Comparison of ENCODE assay signal across 19 mouse cellular contexts in genomic region chr8:77453836-77454235, GRCm38 (mm10).
A peak's percentile ranks its signal among the peaks of the same experiment; 100 is the strongest.
DNase-seq lines count a peak whose midpoint lies in the region; ATAC-seq and TF ChIP-seq lines count a peak whose summit lies in the region.
"Had no signal": no experiment of that assay in that cellular context is flagged by ENCODE, and none has a peak within 500 bp of the region (broad histone marks: within the 10 kb centered on the region; RNA-seq: fewer than 3 reads in every experiment).

No protein-coding gene starts in this region.

- no peak overlapping the region for H3K4me2 ChIP-seq in heart, embryonic 13.5 days
- H3K4me2 ChIP-seq in heart, embryonic 12.5 days, result no peak overlapping the region
- no peak overlapping the region for H3K4me2 ChIP-seq in limb, embryonic 15.5 days
- H3K4me2 ChIP-seq: embryonic facial prominence, embryonic 15.5 days; hindbrain, embryonic 15.5 days had no signal

- peak; percentile 62 for DNase-seq in gastrocnemius, adult 2 months
- DNase-seq in gastrocnemius, adult 8-10 months (ENCODE audit: low spot score in 2 of 2), result no peak
- DNase-seq in limb, embryonic 10.5 days (ENCODE audit: low spot score), result no peak
- no peak for DNase-seq in cerebellum, postnatal 36 days
- DNase-seq: adrenal gland, postnatal 10 days; cerebellum, adult 11-12 months; cerebellum, adult 9-10 months; cerebellum, postnatal 25 days; kidney, adult 11 months; kidney, adult 9 months had no signal

- no peak for ATAC-seq in heart, embryonic 13.5 days (ENCODE audit: extremely low read depth, insufficient number of reproducible peaks, low FRiP score, low TSS enrichment)
- no peak for ATAC-seq in heart, embryonic 12.5 days (ENCODE audit: insufficient number of reproducible peaks, low FRiP score)
- ATAC-seq in limb, embryonic 15.5 days (ENCODE audit: insufficient number of reproducible peaks, low FRiP score, low TSS enrichment, low read depth), result 0 out of 2 replicates have a peak, but pooled peaks have one; percentile 30
- ATAC-seq: forebrain, embryonic 14.5 days had no signal

- TF ChIP-seq CTCF in gastrocnemius, adult 2 months (IDR thresholded peaks at IDR 0.05), result no peak

- WGBS in heart, embryonic 13.5 days, result 82% methylated on average over 9 of the region's 9 CpGs
- WGBS in heart, embryonic 12.5 days, result 80% methylated on average over 9 of the region's 9 CpGs
- WGBS in limb, embryonic 15.5 days, result 92% methylated on average over 9 of the region's 9 CpGs
- 92% methylated on average over 9 of the region's 9 CpGs for WGBS in limb, embryonic 10.5 days

- H3K27me3 ChIP-seq in heart, embryonic 13.5 days (replicated peaks), result no peaks in the 10 kb centered on the region
- H3K27me3 ChIP-seq in heart, embryonic 12.5 days (replicated peaks), result no peaks in the 10 kb centered on the region
- H3K27me3 ChIP-seq in limb, embryonic 15.5 days, result no peaks in the 10 kb centered on the region
- H3K27me3 ChIP-seq in limb, embryonic 10.5 days (ENCODE audit: low read depth, poor library complexity, severe bottlenecking), result no peaks in the 10 kb centered on the region
- H3K27me3 ChIP-seq: embryonic facial prominence, embryonic 15.5 days; hindbrain, embryonic 15.5 days had no signal

- H3K36me3 ChIP-seq in heart, embryonic 13.5 days, result peaks cover 34% of the 10 kb centered on the region
- peaks cover 32% of the 10 kb centered on the region for H3K36me3 ChIP-seq in heart, embryonic 12.5 days
- H3K36me3 ChIP-seq in limb, embryonic 15.5 days, result peaks cover 20% of the 10 kb centered on the region
- peaks cover 36% of the 10 kb centered on the region for H3K36me3 ChIP-seq in limb, embryonic 10.5 days

- H3K27ac ChIP-seq in gastrocnemius, adult 2 months, result peak overlapping the region; percentile 84
- 0 out of 2 replicates have a peak overlapping the region, but pooled peaks have one; percentile 32 for H3K27ac ChIP-seq in heart, embryonic 13.5 days (replicated peaks)
- no peak overlapping the region for H3K27ac ChIP-seq in heart, embryonic 12.5 days (ENCODE audit: poor library complexity, severe bottlenecking)
- no peak overlapping the region for H3K27ac ChIP-seq in limb, embryonic 15.5 days
- no peak overlapping the region for H3K27ac ChIP-seq in limb, embryonic 10.5 days
- H3K27ac ChIP-seq: embryonic facial prominence, embryonic 15.5 days; forebrain, embryonic 10.5 days; hindbrain, embryonic 15.5 days; kidney, postnatal 0 days had no signal

- H3K4me3 ChIP-seq in gastrocnemius, adult 2 months, result no peak overlapping the region
- H3K4me3 ChIP-seq in heart, embryonic 13.5 days, result no peak overlapping the region
- no peak overlapping the region for H3K4me3 ChIP-seq in heart, embryonic 12.5 days
- no peak overlapping the region for H3K4me3 ChIP-seq in limb, embryonic 15.5 days
- no peak overlapping the region for H3K4me3 ChIP-seq in limb, embryonic 10.5 days
- H3K4me3 ChIP-seq: embryonic facial prominence, embryonic 15.5 days; erythroblast, embryonic 14.5 days; forebrain, embryonic 10.5 days; hindbrain, embryonic 15.5 days had no signal

- H3K9ac ChIP-seq in heart, embryonic 13.5 days, result no peak overlapping the region
- H3K9ac ChIP-seq in heart, embryonic 12.5 days, result no peak overlapping the region
- no peak overlapping the region for H3K9ac ChIP-seq in limb, embryonic 15.5 days
- H3K9ac ChIP-seq: embryonic facial prominence, embryonic 15.5 days; hindbrain, embryonic 15.5 days had no signal

- intact Hi-C loops in gastrocnemius, adult 2 months (cut with DNase I), result no loop called here

- peaks cover 15% of the 10 kb centered on the region for H3K4me1 ChIP-seq in heart, embryonic 13.5 days
- H3K4me1 ChIP-seq in heart, embryonic 12.5 days (replicated peaks), result peaks cover 8% of the 10 kb centered on the region; the same call in 1 of the 2 replicates
- H3K4me1 ChIP-seq in limb, embryonic 15.5 days, result no peaks in the 10 kb centered on the region
- peaks cover 8% of the 10 kb centered on the region; the same call in 1 of the 2 replicates for H3K4me1 ChIP-seq in limb, embryonic 10.5 days
- H3K4me1 ChIP-seq: embryonic facial prominence, embryonic 15.5 days; forebrain, embryonic 10.5 days; hindbrain, embryonic 15.5 days had no signal

- H3K9me3 ChIP-seq in heart, embryonic 13.5 days, result peaks cover 34% of the 10 kb centered on the region
- H3K9me3 ChIP-seq in heart, embryonic 12.5 days (replicated peaks), result peaks cover 27% of the 10 kb centered on the region
- H3K9me3 ChIP-seq in limb, embryonic 15.5 days, result peaks cover 3% of the 10 kb centered on the region; the same call in 1 of the 2 replicates
- peaks cover 6% of the 10 kb centered on the region; the same call in 1 of the 2 replicates for H3K9me3 ChIP-seq in limb, embryonic 10.5 days (replicated peaks)
- H3K9me3 ChIP-seq: hindbrain, embryonic 15.5 days had no signal

Comparison
In these comparisons a context has a peak if more than half of its experiments do, and no peak if none do; other contexts are left out.
1. H3K27ac ChIP-seq: peak in gastrocnemius, adult 2 months (single experiment) and heart, embryonic 13.5 days (single experiment); none in heart, embryonic 12.5 days (single experiment), limb, embryonic 15.5 days (single experiment) and limb, embryonic 10.5 days (single experiment).